Mouse (Mus musculus): Measurements from ENCODE around the gene Nr6a1. TPM values are rescaled to one million over a fixed set of nuclear protein-coding genes. Genes with fewer than 3 reads are reported as not detected.

Gene Nr6a1
- polyA plus RNA-seq, 1 experiment from 2014 or later = 1.9 TPM

GRCm38 (mm10) chr2:38835489-38835888 lies 92.0 kb downstream of the Nr6a1 start:
- ATAC-seq (ENCODE audit: insufficient read depth) (no peak), DNase-seq (no peak)
- 71% methylated on average over 6 of the region's 6 CpGs for WGBS
- H3K27ac ChIP-seq (ENCODE audit: low read depth) = no peak overlapping the region
- peaks cover 15% of the 10 kb centered on the region; the same call in 1 of the 2 replicates for H3K36me3 ChIP-seq (ENCODE audit: insufficient read depth)
- no peak for TF ChIP-seq CTCF (IDR thresholded peaks at IDR 0.05; ENCODE audit: low read depth)
- no peaks in the 10 kb centered on the region for H3K27me3 ChIP-seq (ENCODE audit: insufficient read depth, low read length)
- H3K4me2 ChIP-seq = no peak overlapping the region
- H3K4me1 ChIP-seq (ENCODE audit: insufficient read depth) = no peaks in the 10 kb centered on the region
- no peak overlapping the region for H3K4me3 ChIP-seq (ENCODE audit: low read depth, low read length)
- H3K9me3 ChIP-seq (ENCODE audit: low read depth, low read length) = no peaks in the 10 kb centered on the region
- no peak overlapping the region for H3K9ac ChIP-seq

GRCm38 (mm10) chr2:38831976-38832375 lies 95.5 kb downstream of the Nr6a1 start:
- Histone ChIP-seq H3K36me3 (ENCODE audit: insufficient read depth) (peaks cover 10% of the 10 kb centered on the region; the same call in 1 of the 2 replicates), H3K27me3 (ENCODE audit: insufficient read depth, low read length) (no peaks in the 10 kb centered on the region), H3K4me2 (no peak overlapping the region), H3K4me1 (ENCODE audit: insufficient read depth) (no peaks in the 10 kb centered on the region), H3K9me3 (ENCODE audit: low read depth, low read length) (no peaks in the 10 kb centered on the region), H3K27ac (ENCODE audit: low read depth) (no peak overlapping the region), H3K9ac (no peak overlapping the region), H3K4me3 (ENCODE audit: low read depth, low read length) (no peak overlapping the region)
- DNase-seq (no peak), ATAC-seq (ENCODE audit: insufficient read depth) (no peak)
- peak; percentile 14; the same call in 1 of the 2 replicates for TF ChIP-seq CTCF (IDR thresholded peaks at IDR 0.05; ENCODE audit: low read depth)

- ATAC-seq (ENCODE audit: insufficient read depth) (no peak), DNase-seq (no peak)
- Histone ChIP-seq H3K4me3 (ENCODE audit: low read depth, low read length) (no peak overlapping the region), H3K4me2 (no peak overlapping the region), H3K36me3 (ENCODE audit: insufficient read depth) (peaks cover 10% of the 10 kb centered on the region; the same call in 1 of the 2 replicates), H3K27me3 (ENCODE audit: insufficient read depth, low read length) (no peaks in the 10 kb centered on the region), H3K9me3 (ENCODE audit: low read depth, low read length) (no peaks in the 10 kb centered on the region), H3K4me1 (ENCODE audit: insufficient read depth) (no peaks in the 10 kb centered on the region), H3K27ac (ENCODE audit: low read depth) (no peak overlapping the region), H3K9ac (no peak overlapping the region)
- 56% methylated on average over 1 of the region's 1 CpGs for WGBS
- TF ChIP-seq CTCF (IDR thresholded peaks at IDR 0.05; ENCODE audit: low read depth) = no peak
Observed at GRCm38 (mm10) chr2:38829521-38829920, 98.0 kb downstream of the Nr6a1 start.

- Histone ChIP-seq H3K27ac (ENCODE audit: low read depth) (no peak overlapping the region), H3K27me3 (ENCODE audit: insufficient read depth, low read length) (no peaks in the 10 kb centered on the region), H3K9ac (no peak overlapping the region), H3K4me3 (ENCODE audit: low read depth, low read length) (no peak overlapping the region), H3K9me3 (ENCODE audit: low read depth, low read length) (no peaks in the 10 kb centered on the region), H3K4me2 (no peak overlapping the region), H3K4me1 (ENCODE audit: insufficient read depth) (no peaks in the 10 kb centered on the region), H3K36me3 (ENCODE audit: insufficient read depth) (peaks cover 3% of the 10 kb centered on the region; the same call in 1 of the 2 replicates)
- 46% methylated on average over 3 of the region's 3 CpGs for WGBS
- no peak for TF ChIP-seq CTCF (IDR thresholded peaks at IDR 0.05; ENCODE audit: low read depth)
- ATAC-seq (ENCODE audit: insufficient read depth) = no peak
- no peak for DNase-seq
Observed at GRCm38 (mm10) chr2:38827801-38828306, 99.6 kb downstream of the Nr6a1 start.

- Histone ChIP-seq H3K4me3 (ENCODE audit: low read depth, low read length) (no peak overlapping the region), H3K9ac (no peak overlapping the region), H3K36me3 (ENCODE audit: insufficient read depth) (no peaks in the 10 kb centered on the region), H3K4me1 (ENCODE audit: insufficient read depth) (no peaks in the 10 kb centered on the region; the same call in 1 of the 2 replicates), H3K9me3 (ENCODE audit: low read depth, low read length) (no peaks in the 10 kb centered on the region), H3K27me3 (ENCODE audit: insufficient read depth, low read length) (no peaks in the 10 kb centered on the region), H3K4me2 (0 out of 2 replicates have a peak overlapping the region, but pooled peaks have one; percentile 13), H3K27ac (ENCODE audit: low read depth) (no peak overlapping the region)
- DNase-seq = peak; percentile 48
- no peak for TF ChIP-seq CTCF (IDR thresholded peaks at IDR 0.05; ENCODE audit: low read depth)
- ATAC-seq (ENCODE audit: insufficient read depth) = no peak
Observed at GRCm38 (mm10) chr2:38826189-38826588, 101.3 kb downstream of the Nr6a1 start.

GRCm38 (mm10) chr2:38824791-38825768 lies 102.4 kb downstream of the Nr6a1 start:
- peak; percentile 80 for DNase-seq
- TF ChIP-seq CTCF (IDR thresholded peaks at IDR 0.05; ENCODE audit: low read depth) = no peak
- WGBS = 4% methylated on average over 15 of the region's 15 CpGs
- H3K27ac ChIP-seq (ENCODE audit: low read depth) = peak overlapping the region; percentile 95
- no peaks in the 10 kb centered on the region for H3K27me3 ChIP-seq (ENCODE audit: insufficient read depth, low read length)
- peak overlapping the region; percentile 67 for H3K4me2 ChIP-seq
- no peaks in the 10 kb centered on the region for H3K9me3 ChIP-seq (ENCODE audit: low read depth, low read length)
- H3K4me1 ChIP-seq (ENCODE audit: insufficient read depth) = no peaks in the 10 kb centered on the region; the same call in 1 of the 2 replicates
- peak overlapping the region; percentile 58 for H3K9ac ChIP-seq
- no peaks in the 10 kb centered on the region for H3K36me3 ChIP-seq (ENCODE audit: insufficient read depth)
- peak overlapping the region; percentile 59 for H3K4me3 ChIP-seq (ENCODE audit: low read depth, low read length)
- ATAC-seq (ENCODE audit: insufficient read depth) = peak; percentile 41; the same call in 1 of the 2 replicates
